In the genomic region with DNA sequence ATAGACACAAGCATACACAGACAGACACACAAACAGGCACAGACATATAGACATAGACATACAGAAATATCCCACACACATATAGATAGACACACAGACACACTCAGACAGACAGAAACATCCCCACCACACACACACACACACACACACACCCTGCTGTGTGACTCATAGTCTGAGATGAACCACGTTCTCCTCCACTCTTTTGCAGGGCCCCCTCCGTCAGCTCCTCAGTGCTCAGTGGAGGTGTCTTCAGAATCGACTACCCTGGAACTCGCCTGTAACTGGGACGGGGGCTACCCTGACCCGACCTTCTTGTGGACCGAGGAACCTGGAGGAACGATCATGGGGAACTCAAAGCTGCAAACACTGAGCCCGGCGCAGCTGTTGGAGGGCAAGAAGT, we compare ENCODE assay signal across 25 mouse cellular contexts.
"Had no signal": no experiment of that assay in that cellular context is flagged by ENCODE, and none has a peak within 500 bp of the region (broad histone marks: within the 10 kb centered on the region; RNA-seq: fewer than 3 reads in every experiment).

No protein-coding gene starts in this region.

- H3K36me3 ChIP-seq: hindbrain, embryonic 13.5 days; hindbrain, embryonic 15.5 days had no signal

- H3K4me3 ChIP-seq: heart, adult 2 months; heart, embryonic 13.5 days; heart, embryonic 15.5 days; hindbrain, embryonic 13.5 days; hindbrain, embryonic 15.5 days; kidney, embryonic 15.5 days; limb, embryonic 13.5 days; limb, embryonic 15.5 days had no signal

- H3K4me1 ChIP-seq: heart, embryonic 13.5 days; heart, embryonic 15.5 days; hindbrain, embryonic 13.5 days; hindbrain, embryonic 15.5 days; kidney, embryonic 15.5 days; limb, embryonic 13.5 days; limb, embryonic 15.5 days had no signal

- H3K27ac ChIP-seq: heart, adult 2 months; heart, embryonic 13.5 days; heart, embryonic 15.5 days; hindbrain, embryonic 13.5 days; hindbrain, embryonic 15.5 days; hindbrain, postnatal 0 days; kidney, embryonic 15.5 days; kidney, postnatal 0 days; limb, embryonic 13.5 days; limb, embryonic 15.5 days had no signal

- ATAC-seq: hindbrain, postnatal 0 days; intestine, embryonic 16.5 days had no signal

- H3K4me2 ChIP-seq: heart, embryonic 11.5 days; heart, embryonic 13.5 days; heart, embryonic 15.5 days; hindbrain, embryonic 13.5 days; hindbrain, embryonic 15.5 days; kidney, embryonic 15.5 days; limb, embryonic 13.5 days; limb, embryonic 15.5 days had no signal

- H3K9me3 ChIP-seq: heart, embryonic 15.5 days; hindbrain, embryonic 13.5 days; hindbrain, embryonic 15.5 days; kidney, embryonic 15.5 days; limb, embryonic 13.5 days; limb, embryonic 15.5 days had no signal

- H3K27me3 ChIP-seq: heart, embryonic 13.5 days; heart, embryonic 15.5 days; hindbrain, embryonic 13.5 days; hindbrain, embryonic 15.5 days; kidney, embryonic 15.5 days; limb, embryonic 13.5 days; limb, embryonic 15.5 days had no signal

- DNase-seq: gastrocnemius, postnatal 14 days; gastrocnemius, postnatal 36 days; heart, adult 11 months; heart, adult 2 months; heart, postnatal 14 days; heart, postnatal 36 days; kidney, adult 11 months; kidney, adult 2 months; kidney, adult 9 months; kidney, postnatal 14 days; kidney, postnatal 36 days; layer of hippocampus, adult 9-11 months; layer of hippocampus, postnatal 36 days; left cerebral cortex, postnatal 4 days had no signal

- H3K9ac ChIP-seq: heart, embryonic 13.5 days; heart, embryonic 15.5 days; hindbrain, embryonic 13.5 days; hindbrain, embryonic 15.5 days; kidney, embryonic 15.5 days; limb, embryonic 13.5 days; limb, embryonic 15.5 days had no signal
